Mouse (Mus musculus) left cerebral cortex, adult 11 months (tissue): ENCODE results near the gene Kcnmb3.

Source experiments
- DNase-seq: peaks from one replicate; pipeline ENCODE4 v3.0.0; 2022; ENCODE audit warnings: low spot score

Kcnmb3 gene

GRCm38 (mm10) chr3:32492097-32493090, at the start of gene Kcnmb3:
TSS of gene Kcnmb3 (minus strand) at chr3:32492231.
- DNase-seq: no peak

GRCm38 (mm10) chr3:32538091-32538490, 46.1 kb upstream of the Kcnmb3 start:
- DNase-seq: no peak

DNA sequence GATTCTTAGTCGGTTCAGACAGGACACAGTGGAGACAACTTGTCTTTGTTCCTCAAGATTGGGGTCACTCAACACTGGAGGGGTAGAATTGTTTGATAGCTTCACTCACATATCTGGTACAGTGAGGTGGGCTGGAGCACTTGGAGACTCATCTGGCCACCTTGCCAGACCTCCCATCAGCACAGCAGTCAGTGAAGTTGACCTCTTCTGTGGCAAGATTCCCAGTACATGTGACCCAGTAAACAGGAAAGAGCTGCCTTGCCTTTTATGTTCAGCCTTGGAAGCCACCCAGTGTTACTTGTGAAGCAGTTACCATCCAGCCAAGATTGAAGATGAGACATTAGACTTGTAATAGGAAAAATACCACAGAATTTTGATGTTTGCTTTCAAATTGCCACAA, 45.5 kb upstream of the Kcnmb3 start:
- peak; percentile 39 for DNase-seq

DNA sequence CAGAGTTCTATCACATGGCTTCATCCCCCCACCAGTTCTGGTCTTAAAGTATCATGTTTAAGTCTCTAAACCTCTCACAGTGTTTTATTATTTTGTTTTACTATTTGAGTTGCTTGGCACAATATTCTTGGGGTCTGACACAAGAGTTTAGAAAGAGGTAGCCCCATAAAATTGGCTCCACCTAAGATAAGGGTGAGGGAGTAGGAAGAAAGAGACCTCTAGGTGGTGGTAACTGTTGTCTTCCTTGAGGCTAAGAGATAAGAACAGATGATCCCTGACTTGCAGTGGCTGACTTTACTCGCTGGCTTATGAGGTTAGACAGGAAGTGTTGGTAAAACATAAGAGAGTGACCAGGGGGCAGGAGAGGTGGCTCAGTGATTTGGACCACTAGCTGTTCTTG, 43.7 kb upstream of the Kcnmb3 start:
- no peak for DNase-seq

- no peak for DNase-seq
Measured at GRCm38 (mm10) chr3:32530041-32530440, 38.0 kb upstream of the Kcnmb3 start.

GRCm38 (mm10) chr3:32529303-32529898, 37.4 kb upstream of the Kcnmb3 start, which contains the start of gene Mfn1:
TSS of gene Mfn1 (plus strand) at chr3:32529465.
- peak; percentile 91 for DNase-seq

GRCm38 (mm10) chr3:32527181-32527580, 35.1 kb upstream of the Kcnmb3 start:
- DNase-seq: no peak

DNA sequence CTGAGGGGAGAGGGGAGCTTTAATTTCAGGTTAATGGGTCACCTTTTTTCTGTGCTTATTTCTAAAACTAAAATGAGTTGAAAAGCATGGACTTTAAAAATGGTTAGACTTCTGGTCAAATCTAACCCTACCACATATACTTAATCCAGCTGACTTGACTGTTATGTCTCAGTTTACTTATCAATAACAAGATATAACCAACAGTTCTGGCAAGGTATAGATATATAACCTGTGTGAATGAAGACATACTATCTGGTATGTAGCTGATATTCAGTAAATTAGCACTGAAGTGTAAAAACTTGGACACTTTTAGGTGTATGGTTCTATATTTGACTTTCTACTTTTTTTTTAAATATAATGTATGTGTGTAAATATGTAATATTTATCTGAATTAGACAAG, 21.5 kb upstream of the Kcnmb3 start:
- no peak for DNase-seq

DNA sequence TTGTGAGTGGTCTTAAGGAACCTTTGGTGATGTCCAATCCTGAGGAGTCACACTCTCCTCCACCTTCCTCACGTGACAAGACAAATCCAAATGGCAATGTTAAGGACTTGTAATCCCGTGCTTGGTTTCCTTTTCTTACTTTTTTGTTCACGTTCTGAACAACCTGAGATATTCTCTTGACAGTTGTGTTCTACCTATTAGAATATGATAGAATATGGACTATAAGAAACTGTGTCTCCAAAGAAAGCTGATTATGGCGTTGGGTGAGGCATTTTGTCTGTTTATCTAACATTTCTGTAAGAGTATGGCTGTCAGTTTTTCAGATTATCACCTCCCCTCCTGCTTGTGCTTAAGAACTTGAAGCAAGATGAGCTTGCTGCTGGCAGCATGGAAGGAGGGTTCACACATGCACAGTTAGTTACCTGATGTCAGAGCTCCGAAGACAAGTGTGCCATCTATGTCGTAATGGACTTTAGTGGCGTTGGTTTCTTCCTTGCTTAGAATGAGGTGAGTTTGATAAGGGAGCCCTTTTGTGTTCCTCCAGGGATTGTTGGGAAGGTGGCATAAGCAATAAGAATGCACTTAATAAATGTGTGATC, 20.8 kb upstream of the Kcnmb3 start:
- no peak for DNase-seq

DNA sequence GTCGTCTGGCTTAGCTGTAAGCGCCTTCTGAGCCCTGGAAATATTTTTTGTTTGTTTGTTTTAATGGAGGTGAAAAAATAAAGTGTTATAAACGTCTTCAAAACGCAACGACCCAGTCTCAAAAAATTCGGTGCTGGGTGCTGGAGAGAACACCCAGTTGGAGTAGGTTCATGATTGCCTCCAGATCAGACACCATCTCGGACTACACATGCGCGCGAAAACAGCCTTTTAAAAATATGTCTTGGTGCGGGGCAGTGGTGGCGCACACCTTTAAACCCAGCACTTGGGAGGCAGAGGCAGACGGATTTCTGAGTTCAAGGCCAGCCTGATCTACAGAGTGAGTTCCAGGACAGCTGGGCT, 19.1 kb upstream of the Kcnmb3 start:
- DNase-seq: no peak

DNA sequence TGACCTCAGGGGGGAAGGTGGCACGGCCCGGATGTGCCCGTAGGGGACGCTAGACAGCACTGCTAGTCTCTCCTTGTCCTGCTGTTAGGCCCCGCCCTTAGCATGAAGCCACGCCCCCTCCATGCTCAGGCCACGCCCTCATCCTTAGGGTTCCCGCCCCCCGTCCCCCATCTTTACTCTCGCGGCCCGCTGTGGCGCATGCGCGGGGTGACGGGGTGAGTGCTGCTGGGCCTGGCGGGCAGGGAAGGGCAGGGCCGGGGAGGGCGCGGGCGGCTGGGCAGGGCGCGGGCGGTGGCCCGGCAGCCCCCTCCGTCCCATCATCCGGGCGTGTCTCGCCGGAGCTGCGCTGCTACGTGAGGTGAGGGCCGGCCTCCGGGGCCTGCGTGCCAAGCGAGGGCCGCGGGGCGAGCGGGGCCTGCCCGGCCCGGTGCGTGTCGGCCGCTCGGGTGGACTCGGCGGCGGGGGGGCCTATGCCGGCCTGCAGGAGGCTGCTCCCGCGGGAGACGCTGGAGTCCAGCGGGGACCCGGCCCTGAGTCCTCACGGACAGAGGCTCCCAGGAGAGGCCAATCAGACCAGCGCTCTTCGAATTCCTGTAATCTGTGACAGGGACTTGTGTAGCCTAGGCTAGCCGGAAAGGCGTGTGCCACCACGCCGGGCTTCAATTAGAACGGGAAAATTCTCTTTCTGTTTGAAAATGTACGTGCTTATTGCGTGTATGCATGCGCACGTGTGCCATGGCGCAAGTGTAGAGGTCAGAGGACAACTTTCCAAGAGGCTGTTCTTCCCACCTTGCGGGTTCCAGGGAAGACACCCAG, 18.6 kb upstream of the Kcnmb3 start:
- DNase-seq: peak; percentile 91

DNA sequence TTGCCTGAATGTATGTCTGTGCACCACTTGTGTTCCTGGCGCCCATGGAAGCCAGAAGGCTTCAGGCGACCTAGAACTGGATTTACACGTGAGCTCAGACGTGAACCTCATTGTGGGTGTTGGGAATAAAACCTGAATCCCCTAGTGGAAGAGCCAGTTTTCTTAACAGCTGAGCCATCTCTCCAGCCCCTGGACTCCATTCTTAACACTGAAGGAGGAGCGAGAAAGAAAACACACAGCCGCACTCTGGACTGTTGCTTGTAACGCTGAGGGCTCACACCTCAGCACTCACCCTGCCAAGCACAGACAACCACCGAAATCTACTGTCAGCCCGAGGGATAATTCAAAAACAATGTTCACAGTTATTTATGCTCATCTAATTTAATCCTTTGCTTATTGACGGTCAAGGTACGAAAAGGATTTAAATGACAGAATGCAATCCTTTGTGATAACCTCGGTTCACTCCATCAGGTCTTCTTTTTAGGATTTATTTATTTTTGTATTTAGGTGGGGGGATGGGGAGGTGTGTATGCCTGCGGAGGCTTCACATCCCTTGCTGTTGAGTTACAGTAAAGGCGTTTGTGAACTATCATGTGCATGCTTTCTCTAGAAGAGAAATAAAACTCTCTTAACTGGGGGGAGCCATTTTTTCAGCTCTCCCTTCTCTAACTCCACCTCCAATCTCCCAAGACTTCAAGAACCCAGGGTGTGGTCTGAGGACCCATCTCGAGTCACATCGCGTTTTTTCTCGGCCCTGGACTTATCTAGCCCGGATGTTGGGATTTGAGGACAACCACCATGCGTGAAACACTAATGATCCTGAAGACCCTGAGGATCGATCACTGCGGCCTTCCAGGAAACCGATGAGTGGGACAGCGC, 17.7 kb upstream of the Kcnmb3 start, which contains the start of gene Zfp639:
TSS of gene Zfp639 (plus strand) at position 764 of the 879 bp plus-strand sequence.
- DNase-seq: no peak

DNA sequence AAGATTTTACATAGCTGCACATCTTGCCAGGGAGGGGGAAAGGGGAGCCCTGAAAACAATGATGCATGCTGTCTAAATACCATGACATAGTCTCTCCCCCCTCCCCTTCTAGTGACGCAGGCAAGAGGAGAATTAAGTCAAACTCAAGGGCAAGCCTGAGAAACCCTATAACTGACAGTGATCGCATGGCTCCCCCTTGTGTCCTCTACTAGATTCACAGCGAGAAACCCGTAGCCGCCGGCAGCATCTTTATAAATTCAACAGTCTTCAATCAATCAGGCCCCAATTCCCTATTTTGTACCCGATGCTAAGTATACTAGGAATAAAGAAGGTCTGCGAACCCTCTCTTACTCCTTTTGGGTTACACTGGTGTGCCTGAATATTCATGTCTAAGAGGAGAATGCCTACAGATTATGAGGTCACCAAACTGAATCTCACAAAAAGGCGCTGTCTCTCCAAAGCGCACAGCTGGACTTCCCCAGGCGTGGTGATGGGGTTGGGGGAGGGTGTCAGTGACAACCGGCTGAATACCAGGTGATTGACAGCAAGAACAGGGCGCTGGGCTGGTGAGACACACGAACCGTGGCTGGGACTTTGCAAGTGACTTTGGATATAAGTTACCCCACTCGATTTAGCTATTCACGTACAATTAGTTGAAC, 16.8 kb upstream of the Kcnmb3 start:
- DNase-seq: peak; percentile 74

- DNase-seq: no peak
Measured at GRCm38 (mm10) chr3:32506366-32507225, 14.6 kb upstream of the Kcnmb3 start.

GRCm38 (mm10) chr3:32505841-32506240, 13.8 kb upstream of the Kcnmb3 start:
- no peak for DNase-seq

DNA sequence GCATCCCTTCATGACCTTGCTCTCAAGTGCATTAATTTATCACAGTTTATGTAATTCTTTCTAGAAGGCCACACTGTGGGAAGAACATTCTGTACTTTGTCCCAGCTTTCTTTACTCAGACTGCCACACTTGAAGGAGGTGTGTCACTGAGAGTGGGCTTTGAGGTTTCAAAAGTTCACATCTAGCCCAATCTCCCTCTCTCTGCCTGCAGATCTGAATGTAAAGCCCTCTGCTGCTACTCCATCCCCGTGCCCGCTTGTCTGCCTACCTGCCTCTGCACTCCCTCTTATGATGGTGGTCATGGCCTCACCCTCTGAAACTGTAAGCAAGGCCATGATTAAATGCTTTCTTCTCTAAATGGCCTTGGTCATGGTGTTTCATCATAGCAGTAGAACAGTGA, 8.3 kb upstream of the Kcnmb3 start:
- DNase-seq: no peak

DNA sequence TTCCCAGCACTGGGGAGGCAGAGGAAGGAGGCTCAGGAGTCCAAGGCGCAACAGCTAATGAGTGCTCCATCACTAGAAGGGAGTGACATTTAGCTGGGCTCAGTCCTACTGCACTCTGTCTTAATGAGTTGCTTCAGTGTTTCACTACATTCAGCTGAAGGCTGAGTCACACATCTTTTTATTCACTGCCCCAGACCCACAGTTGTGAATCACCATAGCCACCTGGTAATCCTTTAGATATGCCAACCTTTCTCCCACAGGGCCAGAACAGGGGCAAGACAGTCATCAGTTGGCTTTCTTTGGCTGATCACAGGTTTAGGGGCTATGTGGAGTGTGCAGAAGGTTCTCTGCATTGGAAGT, 4.7 kb upstream of the Kcnmb3 start:
- DNase-seq: no peak

DNA sequence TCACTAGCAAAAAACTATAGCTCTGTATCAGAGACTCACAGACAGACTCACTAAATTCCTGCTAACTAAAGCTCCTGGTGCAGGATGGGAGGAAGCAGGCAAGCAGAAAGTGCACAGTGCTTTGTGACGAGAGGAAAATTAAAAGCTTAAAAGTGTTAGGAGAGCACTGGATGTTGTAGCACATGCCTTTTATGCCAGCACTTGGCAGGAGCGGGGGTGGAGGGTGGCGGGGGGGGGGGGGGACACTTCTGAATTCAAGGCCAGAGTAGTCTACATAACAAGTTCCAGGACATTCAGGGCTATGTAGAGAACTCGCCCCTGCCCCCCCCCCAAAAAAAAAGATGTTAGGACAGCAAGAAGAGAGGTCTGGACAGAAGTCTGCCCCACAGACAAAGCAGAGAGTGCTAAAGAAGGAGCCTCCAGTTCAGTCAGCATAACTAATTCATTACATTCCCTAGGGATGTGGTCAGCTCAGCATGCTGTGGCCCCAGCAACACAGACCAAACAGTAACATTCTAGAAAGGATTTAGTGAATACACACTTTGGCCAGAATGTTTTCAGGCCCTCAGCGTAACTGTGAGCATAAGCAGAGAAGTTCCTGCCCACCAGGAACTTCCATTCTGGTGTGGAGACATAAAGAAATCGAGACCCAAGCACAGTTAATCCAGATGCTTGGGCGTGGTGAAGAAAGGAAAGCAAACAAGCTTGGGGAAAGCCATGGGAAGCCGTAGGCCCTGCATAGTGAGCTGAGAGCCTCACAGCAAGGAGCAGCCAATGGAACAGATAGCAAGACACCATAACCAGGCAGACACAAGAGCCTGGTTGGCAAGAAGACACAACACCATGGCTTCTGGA, 4.1 kb upstream of the Kcnmb3 start:
- DNase-seq: no peak
